Mouse (Mus musculus) MEL (cell line): ENCODE measurements around the gene Myo1c. TPM values are rescaled to one million over a fixed set of nuclear protein-coding genes. Genes with fewer than 3 reads are reported as not detected.

Experiments
- DNase-seq: peaks from one replicate; pipeline ENCODE4 v3.0.0; 2011; ENCODE audit warnings: low read depth, low spot score
- H3K27ac ChIP-seq: 2 replicates; pipeline ENCODE4 v1.5.1; 2012; ENCODE audit warnings: low read depth, mild to moderate bottlenecking, control low read depth, low read length, moderate library complexity; ENCODE audit not compliant: control insufficient read depth
- H3K27me3 ChIP-seq, 2 experiments: fragments of 150-350 bp in 1 of 2; sonication (generic) in 1 of 2; 2 replicates each; pipeline ENCODE4 v1.6.1; 2012; ENCODE audit warnings: low read length in 2 of 2, mild to moderate bottlenecking in 2 of 2, improper control_type of control experiment in 1 of 2, moderate library complexity in 1 of 2; ENCODE audit not compliant: insufficient read depth in 2 of 2, control insufficient read depth in 1 of 2
- H3K36me3 ChIP-seq, 2 experiments: 2 replicates each; pipeline ENCODE4 v1.6.1; 2012 to 2014; ENCODE audit warnings: low read length in 2 of 2, improper control_type of control experiment in 1 of 2, inconsistent platforms in 1 of 2, mild to moderate bottlenecking in 1 of 2; ENCODE audit not compliant: insufficient read depth in 2 of 2, control insufficient read depth in 1 of 2
- H3K4me1 ChIP-seq, 2 experiments: fragments of 150-350 bp in 1 of 2; sonication (generic) in 1 of 2; 2 replicates each; pipeline ENCODE4 v1.6.1; 2012; ENCODE audit warnings: low read length in 2 of 2, improper control_type of control experiment in 1 of 2, mild to moderate bottlenecking in 1 of 2; ENCODE audit not compliant: insufficient read depth in 2 of 2, control insufficient read depth in 1 of 2
- H3K4me3 ChIP-seq, 2 experiments: fragments of 150-350 bp in 1 of 2; sonication (generic) in 1 of 2; 2 replicates each; pipeline ENCODE4 v1.5.1; 2012; ENCODE audit warnings: low read depth in 2 of 2, low read length in 2 of 2, mild to moderate bottlenecking in 2 of 2, moderate library complexity in 2 of 2, control low read depth in 1 of 2, improper control_type of control experiment in 1 of 2; ENCODE audit not compliant: control insufficient read depth in 1 of 2, insufficient read depth in 1 of 2
- H3K79me2 ChIP-seq: 2 replicates; pipeline ENCODE4 v1.6.1; 2012; ENCODE audit warnings: mild to moderate bottlenecking, low read length, moderate library complexity; ENCODE audit not compliant: control insufficient read depth, poor library complexity, insufficient read depth
- H3K9ac ChIP-seq: 2 replicates; pipeline ENCODE4 v1.6.1; 2012; ENCODE audit warnings: low read depth, mild to moderate bottlenecking, control low read depth, low read length, moderate library complexity; ENCODE audit not compliant: control insufficient read depth, poor library complexity, severe bottlenecking
- H3K9me3 ChIP-seq: fragments of 150-350 bp; sonication (generic); replicated peaks from 2 replicates; pipeline ENCODE4 v1.6.1; 2012; ENCODE audit warnings: mild to moderate bottlenecking, low read length, improper control_type of control experiment, moderate library complexity; ENCODE audit not compliant: insufficient read depth
- BHLHE40 ChIP-seq: IDR thresholded peaks from 2 replicates; pipeline ENCODE4 v1.6.1; 2012; ENCODE audit warnings: low read depth, mild to moderate bottlenecking, inconsistent platforms, low read length, improper control_type of control experiment, borderline replicate concordance
- CHD1 ChIP-seq: IDR thresholded peaks from 2 replicates; pipeline ENCODE4 v1.6.1; 2012; ENCODE audit warnings: low read depth, mild to moderate bottlenecking, inconsistent platforms, low read length, improper control_type of control experiment
- CTCF ChIP-seq, 3 experiments: IDR thresholded peaks in 2 of 3; conservative IDR thresholded peaks in 1 of 3; 2 replicates each; pipeline ENCODE4 v1.5.1; 2011 to 2012; ENCODE audit warnings: low read length in 3 of 3, low read depth in 2 of 3, mild to moderate bottlenecking in 2 of 3, improper control_type of control experiment in 1 of 3, inconsistent platforms in 1 of 3, mixed read lengths in 1 of 3, moderate library complexity in 1 of 3; ENCODE audit not compliant: control insufficient read depth in 1 of 3, insufficient read depth in 1 of 3, poor library complexity in 1 of 3, severe bottlenecking in 1 of 3
- ELF1 ChIP-seq: IDR thresholded peaks from 2 replicates; pipeline ENCODE4 v1.6.1; 2014; ENCODE audit warnings: low read depth, mild to moderate bottlenecking, inconsistent platforms, low read length, improper control_type of control experiment, moderate library complexity
- EP300 ChIP-seq, 2 experiments: IDR thresholded peaks; 2 replicates each; pipeline ENCODE4 v1.6.1; 2011; ENCODE audit warnings: improper control_type of control experiment in 2 of 2, low read length in 2 of 2, low read depth in 1 of 2, mild to moderate bottlenecking in 1 of 2
- GATA1 ChIP-seq: IDR thresholded peaks from 2 replicates; pipeline ENCODE4 v1.6.1; 2011; ENCODE audit warnings: low read depth, low read length, improper control_type of control experiment
- MAFK ChIP-seq: IDR thresholded peaks from 2 replicates; pipeline ENCODE4 v1.6.1; 2011; ENCODE audit warnings: low read depth, mild to moderate bottlenecking, low read length, improper control_type of control experiment, borderline replicate concordance
- MAX ChIP-seq: IDR thresholded peaks from 2 replicates; pipeline ENCODE4 v1.6.1; 2011; ENCODE audit warnings: low read length, improper control_type of control experiment
- MYB ChIP-seq: IDR thresholded peaks from 2 replicates; pipeline ENCODE4 v1.6.1; 2011; ENCODE audit warnings: mild to moderate bottlenecking, low read depth, low read length, improper control_type of control experiment
- NELFE ChIP-seq: IDR thresholded peaks from 2 replicates; pipeline ENCODE4 v1.6.1; 2011; ENCODE audit warnings: low read depth, low read length, improper control_type of control experiment
- RAD21 ChIP-seq: IDR thresholded peaks from 2 replicates; pipeline ENCODE4 v1.6.1; 2011; ENCODE audit warnings: mild to moderate bottlenecking, low read depth, low read length, improper control_type of control experiment
- RCOR1 ChIP-seq: IDR thresholded peaks from 2 replicates; pipeline ENCODE4 v1.6.1; 2012; ENCODE audit warnings: low read depth, mild to moderate bottlenecking, inconsistent platforms, low read length, improper control_type of control experiment
- SIN3A ChIP-seq: IDR thresholded peaks from 2 replicates; pipeline ENCODE4 v1.6.1; 2012; ENCODE audit warnings: low read length, improper control_type of control experiment, inconsistent platforms
- TAL1 ChIP-seq: IDR thresholded peaks from 2 replicates; pipeline ENCODE4 v1.6.1; 2012; ENCODE audit warnings: mild to moderate bottlenecking, inconsistent platforms, low read length, moderate library complexity, mixed read lengths
- TCF12 ChIP-seq: IDR thresholded peaks from 2 replicates; pipeline ENCODE4 v1.6.1; 2014; ENCODE audit warnings: low read depth, mild to moderate bottlenecking, inconsistent platforms, low read length, improper control_type of control experiment, moderate library complexity
- UBTF ChIP-seq: IDR thresholded peaks from 2 replicates; pipeline ENCODE4 v1.6.1; 2012; ENCODE audit warnings: low read depth, mild to moderate bottlenecking, inconsistent platforms, low read length, improper control_type of control experiment, moderate library complexity, borderline replicate concordance; ENCODE audit not compliant: insufficient read depth
- USF2 ChIP-seq, 2 experiments: IDR thresholded peaks; 2 replicates each; pipeline ENCODE4 v1.6.1; 2011 to 2012; ENCODE audit warnings: improper control_type of control experiment in 2 of 2, low read length in 2 of 2, borderline replicate concordance in 1 of 2, inconsistent platforms in 1 of 2, low read depth in 1 of 2, mild to moderate bottlenecking in 1 of 2; ENCODE audit not compliant: insufficient read depth in 1 of 2
- ZMIZ1 ChIP-seq: IDR thresholded peaks from 2 replicates; pipeline ENCODE4 v1.6.1; 2012; ENCODE audit warnings: low read depth, mild to moderate bottlenecking, inconsistent platforms, low read length, improper control_type of control experiment, moderate library complexity
- polyA plus RNA-seq, 2 experiments: library from polyadenylated mRNA; stranded (reverse) in 1 of 2; unstranded in 1 of 2; fragments of >175 nt in 1 of 2; fragments of >200 nt in 1 of 2; gene quantifications; 2 replicates each; pipeline versions ENCODE4 v1.2.1 to v1.2.4; 2012; ENCODE audit warnings: low replicate concordance in 2 of 2, low read depth in 1 of 2; ENCODE audit not compliant: insufficient read length in 2 of 2, insufficient read depth in 1 of 2, missing spikeins in 1 of 2
- total RNA-seq: library from RNA; depleted of rRNA; stranded (reverse); fragments of 300-350 nt; gene quantifications from 2 replicates; pipeline ENCODE4 v1.2.3, GENCODE M21; 2012; rRNA removed

Gene Myo1c
- 27.0 and 33.2 TPM in 2 replicates for total RNA-seq
- 10 to 100 TPM in 1 of 2 experiments, not detected in 1; 45.6 TPM for polyA plus RNA-seq

- H3K9me3 ChIP-seq = no peaks in the 10 kb centered on the region
- peak within 1 kb of the TSS; percentile 85 for H3K9ac ChIP-seq
- H3K4me1 ChIP-seq = peaks cover 4 to 34% of the 10 kb centered on the region in 2 experiments
- no peak for DNase-seq
- H3K36me3 ChIP-seq = peaks cover 0 to 9% of the 10 kb centered on the region in 2 experiments; a peak in 2 of 4 replicates
- H3K4me3 ChIP-seq = peak within 1 kb of the TSS; percentile 52 to 84
- peak within 1 kb of the TSS; percentile 90 for H3K27ac ChIP-seq
- H3K79me2 ChIP-seq = peaks cover 10% of the 10 kb centered on the region
- no peak for TF ChIP-seq MYB
- TF ChIP-seq CTCF (IDR thresholded peaks at IDR 0.05 in 2 of 3, conservative IDR thresholded peaks at IDR 0.05 in 1 of 3; ENCODE audit: control insufficient read depth in 1 of 3, insufficient read depth in 1 of 3, low read depth in 2 of 3, low read length in 3 of 3, poor library complexity in 1 of 3, severe bottlenecking in 1 of 3) = no peak
- TF ChIP-seq GATA1 = no peak
- TF ChIP-seq BHLHE40 = no peak
- TF ChIP-seq TAL1 = no peak
- no peak for TF ChIP-seq CHD1
- no peak for TF ChIP-seq ELF1
- TF ChIP-seq, all 39 proteins: peak for 0
- H3K27me3 ChIP-seq = no peaks in the 10 kb centered on the region
Observed at GRCm38 (mm10) chr11:75650311-75650710, at the start of gene Myo1c. Myo1c (plus strand) TSS chr11:75650504.

GRCm38 (mm10) chr11:75604826-75605225, 45.5 kb upstream of the Myo1c start:
- DNase-seq = no peak
- H3K36me3 ChIP-seq = peaks cover 0 to 22% of the 10 kb centered on the region in 2 experiments; a peak in 2 of 4 replicates
- no peak for TF ChIP-seq ZMIZ1
- TF ChIP-seq MAFK = no peak
- no peak for TF ChIP-seq RCOR1
- no peak for TF ChIP-seq USF2 (IDR thresholded peaks at IDR 0.05; ENCODE audit: borderline replicate concordance in 1 of 2, insufficient read depth in 1 of 2, low read depth in 1 of 2, low read length in 2 of 2)

GRCm38 (mm10) chr11:75605318-75605717, 45.0 kb upstream of the Myo1c start:
- Histone ChIP-seq H3K4me3 (no peak overlapping the region), H3K27me3 (no peaks in the 10 kb centered on the region), H3K79me2 (no peaks in the 10 kb centered on the region), H3K27ac (no peak overlapping the region), H3K36me3 (peaks cover 0 to 21% of the 10 kb centered on the region in 2 experiments; a peak in 2 of 4 replicates)
- DNase-seq = no peak
- TF ChIP-seq TCF12 (no peak), CHD1 (no peak), UBTF (no peak), RCOR1 (no peak), ELF1 (no peak), TAL1 (no peak), NELFE (no peak), MAX (no peak), BHLHE40 (no peak), ZMIZ1 (no peak), RAD21 (no peak), EP300 (IDR thresholded peaks at IDR 0.05; ENCODE audit: low read depth in 1 of 2, low read length in 2 of 2) (no peak), SIN3A (no peak)
- TF ChIP-seq, all 39 proteins: peak for 0
- Histone ChIP-seq H3K9me3 (no peaks in the 10 kb centered on the region), H3K4me1 (no peaks in the 10 kb centered on the region), H3K9ac (no peak overlapping the region)

More at GRCm38 (mm10) chr11:75604826-75605225, 45.5 kb upstream of the Myo1c start:
- Histone ChIP-seq H3K79me2 (no peaks in the 10 kb centered on the region), H3K27ac (no peak overlapping the region), H3K4me1 (no peaks in the 10 kb centered on the region), H3K9ac (no peak overlapping the region), H3K4me3 (no peak overlapping the region), H3K9me3 (no peaks in the 10 kb centered on the region), H3K27me3 (no peaks in the 10 kb centered on the region)
